Mouse (Mus musculus) neural tube, embryonic 11.5 days (tissue): ENCODE results near the gene Il2rb. TPM values are rescaled to one million over a fixed set of nuclear protein-coding genes. Genes with fewer than 3 reads are reported as not detected.

Experiments used
- ATAC-seq: fragments of 200-750 bp; cut with Nextera tagmentation; 2 replicates; pipeline ENCODE4 v1.8.0; 2017; ENCODE audit warnings: moderate number of reproducible peaks, mild to moderate bottlenecking, moderate TSS enrichment, moderate library complexity; ENCODE audit not compliant: insufficient read depth, low FRiP score, low TSS enrichment
- DNase-seq: peaks from one replicate; pipeline ENCODE4 v3.0.0-alpha.2; 2015; ENCODE audit warnings: low spot score
- H3K27ac ChIP-seq: fragments of 300-500 bp; sonication (generic); 2 replicates; pipeline ENCODE4 v1.5.1; 2014; ENCODE audit warnings: low read depth, mild to moderate bottlenecking, low read length
- H3K27me3 ChIP-seq: fragments of 300-500 bp; sonication (generic); 2 replicates; pipeline ENCODE4 v1.6.1; 2014; ENCODE audit warnings: mild to moderate bottlenecking, low read length, mixed read lengths; ENCODE audit not compliant: control insufficient read depth, insufficient read depth
- H3K36me3 ChIP-seq: fragments of 300-500 bp; sonication (generic); 2 replicates; pipeline ENCODE4 v1.6.1; 2014; ENCODE audit warnings: mild to moderate bottlenecking, low read length, moderate library complexity, mixed read lengths; ENCODE audit not compliant: control insufficient read depth, insufficient read depth
- H3K4me1 ChIP-seq: fragments of 300-500 bp; sonication (generic); 2 replicates; pipeline ENCODE4 v1.6.1; 2014; ENCODE audit warnings: low read length, mixed read lengths; ENCODE audit not compliant: control insufficient read depth, insufficient read depth
- H3K4me2 ChIP-seq: fragments of 300-500 bp; sonication (generic); 2 replicates; pipeline ENCODE4 v1.6.1; 2014; ENCODE audit warnings: low read depth, mild to moderate bottlenecking, moderate library complexity
- H3K4me3 ChIP-seq: fragments of 300-500 bp; sonication (generic); 2 replicates; pipeline ENCODE4 v1.5.1; 2014; ENCODE audit warnings: low read depth, low read length
- H3K9ac ChIP-seq: fragments of 300-500 bp; sonication (generic); 2 replicates; pipeline ENCODE4 v1.6.1; 2014; ENCODE audit warnings: mild to moderate bottlenecking, low read length
- H3K9me3 ChIP-seq: fragments of 300-500 bp; sonication (generic); 2 replicates; pipeline ENCODE4 v1.6.1; 2016; ENCODE audit warnings: low read length; ENCODE audit not compliant: control insufficient read depth
- WGBS: fragments of 180-500 bp; shearing (Covaris S2); extraction: QIAGEN DNeasy Blood & Tissue Kit; methylation state at CpG from one replicate; pipeline ENCODE4 v1.1.7; 2014; 5-methylcytosine and 5-hydroxymethylcytosine counted together
- polyA plus RNA-seq: library from polyadenylated mRNA; unstranded; fragments of >200 nt; fragmentation: Nextera tagmentation; extraction: Ambion mirVana; gene quantifications from 2 replicates; pipeline ENCODE4 v1.2.1, GENCODE M21; 2014

Il2rb gene
- polyA plus RNA-seq, 1 experiment from 2014 or later = not detected

GRCm38 (mm10) chr15:78502437-78503132, 7.5 kb upstream of the Il2rb start:
- Histone ChIP-seq H3K27me3 (no peaks in the 10 kb centered on the region), H3K4me2 (no peak overlapping the region), H3K36me3 (no peaks in the 10 kb centered on the region), H3K9ac (no peak overlapping the region), H3K4me3 (no peak overlapping the region), H3K4me1 (no peaks in the 10 kb centered on the region), H3K9me3 (no peaks in the 10 kb centered on the region), H3K27ac (no peak overlapping the region)
- WGBS = 84% methylated on average over 18 of the region's 18 CpGs
- ATAC-seq (no peak), DNase-seq (no peak)

- no peak overlapping the region for H3K4me3 ChIP-seq
- H3K9ac ChIP-seq = no peak overlapping the region
- 83% methylated on average over 10 of the region's 10 CpGs for WGBS
- no peaks in the 10 kb centered on the region for H3K4me1 ChIP-seq
- H3K27ac ChIP-seq = no peak overlapping the region
- ATAC-seq (no peak), DNase-seq (no peak)
- H3K27me3 ChIP-seq = no peaks in the 10 kb centered on the region
- H3K4me2 ChIP-seq = no peak overlapping the region
- H3K36me3 ChIP-seq = no peaks in the 10 kb centered on the region
- H3K9me3 ChIP-seq = no peaks in the 10 kb centered on the region
Measured at GRCm38 (mm10) chr15:78493401-78494010, 1.6 kb downstream of the Il2rb start.

- Histone ChIP-seq H3K4me1 (no peaks in the 10 kb centered on the region), H3K36me3 (no peaks in the 10 kb centered on the region), H3K9me3 (no peaks in the 10 kb centered on the region), H3K27me3 (no peaks in the 10 kb centered on the region), H3K4me3 (no peak overlapping the region), H3K27ac (no peak overlapping the region), H3K9ac (no peak overlapping the region), H3K4me2 (no peak overlapping the region)
- WGBS = 81% methylated on average over 3 of the region's 3 CpGs
- DNase-seq (no peak), ATAC-seq (no peak)
Measured at GRCm38 (mm10) chr15:78491301-78491700, 3.8 kb downstream of the Il2rb start.

- Histone ChIP-seq H3K36me3 (no peaks in the 10 kb centered on the region), H3K27me3 (no peaks in the 10 kb centered on the region), H3K27ac (no peak overlapping the region), H3K9ac (no peak overlapping the region), H3K4me2 (no peak overlapping the region), H3K4me3 (no peak overlapping the region), H3K9me3 (no peaks in the 10 kb centered on the region), H3K4me1 (no peaks in the 10 kb centered on the region)
- ATAC-seq (no peak), DNase-seq (no peak)
- 82% methylated on average over 8 of the region's 8 CpGs for WGBS
Measured at GRCm38 (mm10) chr15:78489906-78490305, 5.2 kb downstream of the Il2rb start.

- H3K9ac ChIP-seq = no peak overlapping the region
- no peak overlapping the region for H3K27ac ChIP-seq
Measured at GRCm38 (mm10) chr15:78489248-78489647, 5.8 kb downstream of the Il2rb start.

GRCm38 (mm10) chr15:78487066-78487465, 8.0 kb downstream of the Il2rb start:
- H3K27me3 ChIP-seq = no peaks in the 10 kb centered on the region
- WGBS = 76% methylated on average over 4 of the region's 4 CpGs

More at GRCm38 (mm10) chr15:78489248-78489647, 5.8 kb downstream of the Il2rb start:
- H3K9me3 ChIP-seq = no peaks in the 10 kb centered on the region
- DNase-seq = no peak
- H3K27me3 ChIP-seq = no peaks in the 10 kb centered on the region
- no peak overlapping the region for H3K4me3 ChIP-seq
- no peaks in the 10 kb centered on the region for H3K4me1 ChIP-seq
- H3K4me2 ChIP-seq = no peak overlapping the region
- WGBS = 92% methylated on average over 3 of the region's 3 CpGs
- no peaks in the 10 kb centered on the region for H3K36me3 ChIP-seq
- ATAC-seq = no peak

GRCm38 (mm10) chr15:78486564-78486963, 8.5 kb downstream of the Il2rb start:
- ATAC-seq = no peak
- no peak for DNase-seq
- H3K36me3 ChIP-seq = no peaks in the 10 kb centered on the region
- 74% methylated on average over 1 of the region's 1 CpGs for WGBS
- no peaks in the 10 kb centered on the region for H3K4me1 ChIP-seq
- H3K4me2 ChIP-seq = no peak overlapping the region
- H3K9me3 ChIP-seq = no peaks in the 10 kb centered on the region
- no peak overlapping the region for H3K9ac ChIP-seq
- no peak overlapping the region for H3K27ac ChIP-seq
- no peaks in the 10 kb centered on the region for H3K27me3 ChIP-seq
- H3K4me3 ChIP-seq = no peak overlapping the region

More at GRCm38 (mm10) chr15:78487066-78487465, 8.0 kb downstream of the Il2rb start:
- Histone ChIP-seq H3K36me3 (no peaks in the 10 kb centered on the region), H3K27ac (no peak overlapping the region), H3K9ac (no peak overlapping the region), H3K4me1 (no peaks in the 10 kb centered on the region), H3K9me3 (no peaks in the 10 kb centered on the region), H3K4me2 (no peak overlapping the region), H3K4me3 (no peak overlapping the region)
- no peak for DNase-seq
- ATAC-seq = no peak

- Histone ChIP-seq H3K4me3 (no peak overlapping the region), H3K36me3 (no peaks in the 10 kb centered on the region), H3K4me1 (no peaks in the 10 kb centered on the region), H3K4me2 (no peak overlapping the region), H3K27me3 (no peaks in the 10 kb centered on the region), H3K9ac (no peak overlapping the region), H3K9me3 (no peaks in the 10 kb centered on the region), H3K27ac (no peak overlapping the region)
- no peak for DNase-seq
- no peak for ATAC-seq
- 82% methylated on average over 4 of the region's 4 CpGs for WGBS
Measured at GRCm38 (mm10) chr15:78483311-78483710, 11.8 kb downstream of the Il2rb start.

GRCm38 (mm10) chr15:78482518-78482917, 12.6 kb downstream of the Il2rb start:
- no peak for DNase-seq
- no peaks in the 10 kb centered on the region for H3K36me3 ChIP-seq
- H3K4me2 ChIP-seq = no peak overlapping the region
- H3K4me3 ChIP-seq = no peak overlapping the region
- no peaks in the 10 kb centered on the region for H3K4me1 ChIP-seq
- WGBS = 79% methylated on average over 3 of the region's 3 CpGs
- H3K27ac ChIP-seq = no peak overlapping the region
- H3K27me3 ChIP-seq = no peaks in the 10 kb centered on the region
- no peak overlapping the region for H3K9ac ChIP-seq
- no peak for ATAC-seq
- no peaks in the 10 kb centered on the region for H3K9me3 ChIP-seq
